Mouse (Mus musculus): ENCODE measurements at regions not wholly inside any gene's neighbourhood (a gene's known extent, or its start where the extent isn't known, plus 50 kb on each side); places are given as distances from the start of the nearest gene placed in this dataset.
A peak's percentile ranks its signal among the peaks of the same experiment; 100 is the strongest.

DNA sequence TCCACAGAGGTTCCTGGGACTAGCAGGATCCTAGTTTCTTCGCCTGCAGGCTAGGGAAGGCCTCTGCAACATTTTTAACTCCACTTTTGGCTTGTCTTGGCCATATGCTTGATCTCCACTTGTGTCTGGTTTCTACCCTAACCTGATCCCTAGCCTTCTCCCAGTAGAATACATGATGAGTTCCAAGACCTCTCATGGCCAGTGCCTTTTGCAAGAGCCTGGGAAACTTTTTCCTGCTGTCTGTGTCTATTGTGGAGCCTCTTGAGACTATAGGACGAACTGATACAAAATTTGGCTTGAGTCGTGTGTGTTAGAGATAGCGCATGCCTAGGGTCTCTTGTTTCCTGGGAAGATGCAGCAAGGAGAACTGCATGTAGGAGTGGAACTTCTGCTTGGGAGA is 119.3 kb downstream of the Cartpt start:
- DNase-seq (ENCODE audit: low spot score in 2 of 2): no peak

DNA sequence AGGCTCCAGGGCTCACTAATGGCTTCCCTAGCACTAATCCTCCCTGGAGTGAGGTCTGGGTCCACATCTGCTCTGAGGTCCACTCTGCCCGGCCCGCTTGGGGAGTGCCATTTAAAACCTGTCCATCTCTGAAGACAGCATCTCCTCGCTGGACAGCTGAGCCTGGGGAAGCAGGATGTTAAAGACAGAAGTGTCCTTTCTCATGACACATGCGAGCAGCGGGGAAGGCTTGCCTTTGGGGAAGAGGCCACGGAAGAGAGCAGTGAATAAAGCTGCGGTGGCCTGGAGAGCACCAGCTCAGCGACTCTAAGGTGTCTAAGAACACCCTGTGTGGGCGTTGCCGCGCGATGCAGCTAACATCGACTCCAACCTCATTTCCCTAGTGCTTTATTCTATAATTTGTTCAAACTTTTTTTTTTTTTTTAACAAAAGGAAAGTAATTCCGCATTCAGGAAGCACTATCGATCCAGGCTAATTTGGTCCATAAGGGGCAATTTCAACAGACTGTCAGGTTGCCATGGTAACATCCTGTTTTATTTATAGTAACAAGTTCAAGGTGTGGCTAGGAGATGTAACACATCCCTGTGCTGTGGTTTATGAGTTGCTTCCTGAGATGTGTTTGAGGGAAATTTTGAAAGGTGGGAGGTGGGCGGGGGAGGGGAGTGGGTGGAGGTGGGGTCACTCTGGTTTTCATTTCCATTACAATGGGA is 120.0 kb downstream of the Cartpt start:
- DNase-seq (ENCODE audit: low spot score in 2 of 2): no peak

GRCm38 (mm10) chr13:99778747-99779146 is 122.1 kb downstream of the Cartpt start:
- no peak for DNase-seq (ENCODE audit: low spot score in 2 of 2)

DNA sequence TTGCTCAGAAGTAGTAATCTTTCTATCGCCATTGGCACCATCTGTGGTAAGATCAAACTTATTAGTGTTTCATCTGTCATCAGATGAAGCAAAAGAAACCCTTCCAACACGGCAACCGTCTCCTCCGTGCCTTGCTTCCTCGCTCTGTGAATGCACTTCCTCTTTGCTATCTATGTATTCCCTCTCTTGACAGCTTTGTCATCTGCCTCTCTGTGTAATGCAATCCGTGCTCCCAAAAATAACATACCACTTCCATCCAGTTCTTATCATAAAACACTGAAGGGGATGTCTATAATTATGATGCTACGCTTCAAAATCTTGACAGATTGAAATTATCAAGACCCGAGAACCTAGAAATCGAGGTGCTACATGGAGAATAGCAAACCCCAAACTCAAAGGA is 123.2 kb downstream of the Cartpt start:
- DNase-seq (ENCODE audit: low spot score in 2 of 2): no peak

DNA sequence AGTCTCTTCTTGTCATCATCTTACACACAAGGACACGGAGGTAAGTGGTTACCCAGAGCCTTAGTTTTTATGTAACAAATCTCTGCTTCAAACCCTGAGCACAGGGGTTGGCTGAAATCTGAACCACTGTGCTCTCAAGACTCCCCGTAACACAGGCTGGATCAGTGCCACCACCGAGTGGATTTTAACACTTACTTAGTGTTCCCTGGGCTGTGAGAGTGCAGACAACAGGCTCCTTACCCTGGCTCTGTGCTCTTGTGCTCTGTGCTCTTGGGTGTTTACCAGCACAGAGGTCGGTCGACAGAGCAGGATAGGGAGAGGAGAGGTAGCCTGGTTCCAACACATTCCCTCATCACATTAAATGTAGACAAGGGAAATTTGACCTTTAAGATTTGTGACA is 134.9 kb downstream of the Cartpt start:
- no peak for DNase-seq (ENCODE audit: low spot score in 2 of 2)

DNA sequence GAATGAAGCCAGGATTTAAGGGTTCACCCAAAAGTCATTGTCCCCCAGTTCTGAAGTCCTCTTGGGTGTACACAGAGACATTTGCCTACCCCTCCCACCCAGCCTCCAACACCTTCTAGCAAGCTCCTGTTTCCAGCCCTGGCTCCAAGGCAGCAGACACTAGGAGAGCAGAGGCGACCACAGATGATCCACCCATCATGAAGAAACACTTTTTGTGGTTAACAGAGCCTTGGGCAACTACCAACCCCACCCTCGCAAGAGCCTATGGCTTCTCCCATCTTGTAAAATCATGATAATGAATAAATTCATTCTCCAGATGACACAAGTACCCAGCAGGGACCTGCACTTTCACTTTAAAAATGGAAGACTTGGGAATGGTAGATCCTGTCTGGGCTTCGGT is 136.1 kb downstream of the Cartpt start:
- no peak for DNase-seq (ENCODE audit: low spot score in 2 of 2)

DNA sequence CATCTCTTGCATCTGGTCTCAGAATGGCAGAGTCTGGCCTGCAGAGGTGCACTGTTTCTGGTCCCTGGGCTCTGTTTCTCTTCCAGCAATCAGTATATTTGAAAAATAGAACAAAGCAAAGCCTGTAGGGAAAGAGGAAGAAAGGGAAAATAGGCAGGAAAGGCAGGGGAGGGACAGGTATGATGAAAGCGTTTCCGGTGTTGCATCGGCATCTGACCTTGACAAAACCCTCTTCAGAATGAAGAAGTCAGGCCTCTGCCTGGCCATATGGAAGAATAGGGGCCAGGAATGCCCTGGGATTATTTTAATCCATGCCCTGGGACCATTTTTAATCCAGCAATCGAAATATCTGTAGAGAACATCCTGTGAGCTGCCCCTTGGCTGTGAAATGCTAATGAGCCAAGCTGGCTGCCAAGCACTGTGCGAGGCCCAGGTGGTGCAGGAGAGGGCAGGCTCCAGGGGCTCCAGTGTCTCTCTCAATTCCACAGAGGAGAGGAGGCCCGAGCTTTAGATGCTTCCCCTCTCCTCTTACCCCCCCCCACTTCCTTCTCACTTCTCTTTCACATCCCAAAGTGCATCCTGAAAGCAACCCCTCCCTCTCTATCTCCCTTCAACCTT is 136.7 kb downstream of the Cartpt start:
- DNase-seq (ENCODE audit: low spot score in 2 of 2): no peak

DNA sequence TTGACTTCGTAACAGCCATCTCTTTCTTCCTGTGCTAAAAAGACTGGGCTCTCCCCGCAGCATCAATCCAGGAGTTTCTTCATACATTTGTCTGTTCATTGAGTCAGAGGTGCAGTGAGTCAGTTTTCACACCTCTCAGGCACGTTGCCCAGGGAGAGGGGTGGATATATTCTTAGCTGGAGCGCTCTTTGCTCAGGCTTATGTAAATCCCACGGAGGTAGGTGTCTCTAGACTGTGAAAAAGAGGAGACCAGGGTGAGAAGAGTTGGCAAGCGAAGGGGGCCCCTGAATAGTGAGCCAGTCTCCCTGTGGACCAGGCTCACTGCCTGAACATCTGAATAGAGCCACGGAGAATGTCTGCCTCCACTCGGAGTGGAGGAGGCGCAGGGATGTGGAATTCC is 139.0 kb downstream of the Cartpt start:
- DNase-seq (ENCODE audit: low spot score in 2 of 2): peak; percentile 89 to 90

- DNase-seq (ENCODE audit: low spot score in 2 of 2): peak in 1 of 2 experiments; percentile 30
Observed at GRCm38 (mm10) chr13:99761423-99761822, 139.5 kb downstream of the Cartpt start.

DNA sequence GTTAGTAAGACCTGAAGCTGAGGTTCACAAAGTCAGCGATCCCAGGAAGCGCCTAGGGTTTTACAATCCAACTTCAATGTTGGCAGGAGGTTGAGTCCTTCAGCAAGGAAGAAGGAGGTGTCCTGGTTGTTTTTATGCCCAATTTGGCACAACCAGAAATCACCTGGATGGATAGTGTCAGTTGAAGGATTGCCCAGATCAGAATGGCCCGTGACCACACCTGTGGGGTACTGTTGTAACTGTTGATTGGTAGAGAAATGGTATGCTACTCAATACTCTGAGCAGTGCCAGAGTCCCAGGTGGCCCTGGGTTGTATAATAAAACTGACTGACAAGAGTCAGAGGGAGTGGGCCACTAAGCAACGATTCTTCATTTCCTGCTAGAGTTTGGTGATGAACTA is 140.2 kb downstream of the Cartpt start:
- no peak for DNase-seq (ENCODE audit: low spot score in 2 of 2)

DNA sequence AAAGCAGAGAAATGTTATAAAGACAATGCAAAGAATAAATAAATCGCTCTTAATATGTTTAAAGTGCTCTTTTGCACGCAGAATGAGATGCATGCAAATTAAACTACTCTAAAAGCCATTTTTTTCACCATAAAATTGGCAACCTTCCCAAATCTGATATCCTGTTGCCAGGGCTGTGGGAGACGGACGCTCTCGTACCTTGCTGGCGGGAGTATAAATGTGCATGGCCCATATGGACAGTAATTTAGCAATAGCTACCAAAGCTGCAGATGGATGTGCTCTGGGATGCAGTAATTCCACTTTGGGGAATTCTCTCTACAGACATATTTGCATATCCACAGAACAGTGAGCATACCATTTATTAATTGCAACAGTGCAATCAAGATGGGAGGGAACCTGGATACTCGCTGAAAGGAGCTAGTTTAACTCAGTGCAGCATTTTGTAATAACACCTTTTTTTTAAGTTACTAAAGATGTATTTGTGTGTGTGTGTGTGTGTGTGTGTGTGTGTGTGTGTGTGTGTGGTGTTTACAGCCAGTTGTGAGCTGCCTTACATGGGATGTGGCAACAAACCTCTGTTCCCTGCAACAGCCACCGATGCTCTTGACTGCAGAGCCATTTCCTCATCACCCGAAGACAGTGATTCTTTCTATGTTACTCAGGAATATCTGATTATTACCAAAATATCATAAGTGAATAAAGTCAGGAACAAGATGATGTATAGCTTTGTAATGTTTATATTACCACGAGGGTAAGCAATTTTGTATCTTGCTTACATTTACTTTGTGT is 141.4 kb downstream of the Cartpt start:
- DNase-seq (ENCODE audit: low spot score in 2 of 2): no peak

- no peak for DNase-seq (ENCODE audit: low spot score in 2 of 2)
Observed at GRCm38 (mm10) chr13:99754701-99755100, 146.2 kb downstream of the Cartpt start.

DNA sequence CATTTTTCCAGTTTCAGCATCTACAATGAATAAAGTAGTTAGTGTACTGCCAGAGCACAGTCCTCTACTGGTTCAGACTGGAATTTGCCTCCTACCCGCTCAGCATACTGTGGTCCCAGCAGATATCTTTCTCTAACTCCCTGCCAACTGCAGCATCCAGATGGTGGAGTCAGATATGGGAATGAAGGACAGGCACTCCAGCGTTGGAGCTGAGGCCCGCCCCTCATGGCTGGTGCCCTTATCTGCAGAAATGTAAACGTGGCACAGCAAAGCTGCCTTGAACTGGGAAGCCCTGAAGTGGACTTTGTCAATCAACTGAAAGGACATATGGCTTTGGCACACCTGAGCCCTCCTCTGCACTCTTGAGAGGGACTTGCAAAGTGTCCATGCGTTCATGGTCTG is 146.6 kb downstream of the Cartpt start:
- DNase-seq (ENCODE audit: low spot score in 2 of 2): no peak

- no peak for DNase-seq (ENCODE audit: low spot score in 2 of 2)
Observed at GRCm38 (mm10) chr13:99753526-99753925, 147.4 kb downstream of the Cartpt start.

DNA sequence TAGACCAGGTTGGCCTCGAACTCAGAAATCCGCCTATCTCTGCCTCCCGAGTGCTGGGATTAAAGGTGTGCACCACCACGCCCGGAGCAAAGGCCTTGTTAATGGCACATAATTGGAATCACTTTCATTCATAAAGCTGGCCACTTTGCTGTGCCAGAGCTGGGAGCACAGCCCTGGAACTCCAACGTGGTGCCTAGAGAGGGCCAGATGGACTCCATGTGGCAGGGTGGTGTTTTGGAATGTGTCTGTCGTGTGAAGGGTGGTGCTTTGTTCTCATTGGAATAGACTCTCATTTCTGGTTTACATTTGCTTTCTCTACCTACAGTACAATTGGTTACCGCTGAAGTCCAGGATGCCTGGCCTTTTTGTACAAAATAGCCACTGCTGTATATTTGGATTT is 150.2 kb downstream of the Cartpt start:
- DNase-seq (ENCODE audit: low spot score in 2 of 2): no peak

GRCm38 (mm10) chr13:99749342-99749741 is 151.5 kb downstream of the Cartpt start:
- DNase-seq (ENCODE audit: low spot score in 2 of 2): no peak

- no peak for DNase-seq (ENCODE audit: low spot score in 2 of 2)
Observed at GRCm38 (mm10) chr13:99748128-99748527, 152.8 kb downstream of the Cartpt start.

- no peak for DNase-seq (ENCODE audit: low spot score in 2 of 2)
Observed at GRCm38 (mm10) chr13:99745526-99745925, 155.4 kb downstream of the Cartpt start.

DNA sequence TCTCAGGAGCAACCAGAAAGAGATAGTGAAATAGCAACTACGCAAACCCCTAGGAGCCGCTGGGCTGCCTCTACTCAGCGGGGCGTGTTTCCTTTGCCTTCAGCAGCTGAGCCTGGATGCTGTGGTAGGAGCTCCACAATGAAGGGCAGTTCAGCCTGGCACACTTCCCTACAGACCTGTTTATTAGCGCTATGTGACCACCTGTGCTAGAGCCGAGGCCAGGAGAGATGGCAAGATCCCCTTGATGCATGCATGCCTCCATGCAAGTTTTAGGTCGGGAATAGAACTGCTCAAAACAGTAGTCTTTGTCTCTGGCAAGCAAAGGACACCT is 156.1 kb downstream of the Cartpt start:
- DNase-seq (ENCODE audit: low spot score in 2 of 2): no peak

GRCm38 (mm10) chr13:99743952-99744789 is 156.7 kb downstream of the Cartpt start:
- no peak for DNase-seq (ENCODE audit: low spot score in 2 of 2)

DNA sequence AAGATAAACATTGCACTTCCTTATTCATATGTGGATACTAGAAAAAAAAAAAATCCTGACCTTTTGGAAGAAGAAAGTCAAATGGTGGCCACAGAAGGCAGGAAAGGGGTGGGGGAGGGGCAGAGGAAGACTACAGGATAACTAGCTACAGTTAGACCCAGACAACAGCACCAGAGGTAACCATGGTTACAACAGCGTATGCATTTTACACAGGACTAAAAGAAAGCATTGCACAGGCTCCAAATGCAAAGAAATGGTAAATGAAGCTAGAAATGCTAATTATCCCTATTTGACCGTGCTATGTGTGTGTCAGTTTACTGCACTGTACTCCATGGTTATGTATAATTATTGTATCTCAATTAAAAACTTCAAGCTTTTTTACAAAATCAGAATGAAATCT is 158.4 kb downstream of the Cartpt start:
- DNase-seq (ENCODE audit: low spot score in 2 of 2): no peak

DNA sequence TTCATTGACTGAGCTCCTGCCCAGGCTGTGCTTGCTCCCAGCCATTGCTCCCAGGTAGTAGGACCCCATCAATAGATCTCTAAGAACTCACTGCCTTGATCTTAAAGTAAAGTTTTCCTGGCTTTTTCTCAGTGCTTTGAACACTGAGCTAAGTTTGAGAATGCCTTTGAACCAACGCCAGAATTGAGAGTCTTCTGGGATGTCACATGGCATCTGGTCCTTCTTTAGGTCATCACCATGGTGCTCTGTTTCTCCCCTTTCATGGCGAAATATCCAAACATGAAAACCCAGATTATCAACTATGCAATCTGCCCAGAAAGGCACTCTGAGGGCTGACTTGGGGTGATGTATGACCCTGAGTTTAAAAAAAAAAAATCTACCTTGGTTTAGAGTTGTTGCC is 158.9 kb downstream of the Cartpt start:
- no peak for DNase-seq (ENCODE audit: low spot score in 2 of 2)
